Mouse (Mus musculus): Measurements from ENCODE around the gene Tmem33. TPM values are rescaled to one million over a fixed set of nuclear protein-coding genes. Genes with fewer than 3 reads are reported as not detected.

The Tmem33 gene
- polyA plus RNA-seq, 1 experiment, result 76.5 TPM

DNA sequence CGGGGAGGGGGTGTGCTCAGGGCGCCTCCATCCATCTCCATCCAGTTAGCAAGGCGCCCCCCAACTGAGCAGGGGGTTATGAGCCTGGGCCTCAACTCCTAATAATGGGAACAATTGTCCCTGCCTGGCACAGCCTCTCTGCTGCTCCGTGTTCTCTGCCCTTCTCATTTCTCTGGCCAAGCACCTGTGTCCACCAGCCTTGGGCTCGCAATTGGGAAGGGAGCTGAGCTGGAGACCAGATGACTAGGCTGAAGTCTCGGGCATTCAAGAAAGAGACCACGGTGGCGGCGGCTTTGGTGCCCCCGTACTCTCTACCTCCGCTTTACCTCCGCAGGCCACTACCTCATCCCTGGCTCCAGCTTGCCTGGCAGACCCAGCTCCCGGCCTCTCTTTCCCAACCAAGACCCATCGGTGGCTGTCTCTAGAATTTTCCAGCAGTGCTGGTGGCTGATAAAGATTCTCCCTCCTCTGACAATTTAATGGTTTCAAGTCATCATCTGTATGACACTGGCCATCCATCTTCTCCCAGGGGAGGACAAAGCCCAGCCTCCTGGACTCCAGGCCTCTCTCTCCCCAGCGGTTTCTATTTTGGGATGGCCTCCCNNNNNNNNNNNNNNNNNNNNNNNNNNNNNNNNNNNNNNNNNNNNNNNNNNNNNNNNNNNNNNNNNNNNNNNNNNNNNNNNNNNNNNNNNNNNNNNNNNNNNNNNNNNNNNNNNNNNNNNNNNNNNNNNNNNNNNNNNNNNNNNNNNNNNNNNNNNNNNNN is 32.5 kb upstream of the Tmem33 start:
- peaks cover 26% of the 10 kb centered on the region for H3K27me3 ChIP-seq (ENCODE audit: control insufficient read depth, insufficient read depth, low read length, poor library complexity, severe bottlenecking)
- no peak overlapping the region for H3K9ac ChIP-seq (ENCODE audit: low read depth, poor library complexity, severe bottlenecking)
- no peak for TF ChIP-seq EP300 (IDR thresholded peaks at IDR 0.05; ENCODE audit: insufficient read depth, low read depth, low read length)
- no peak for TF ChIP-seq CTCF (IDR thresholded peaks at IDR 0.05; ENCODE audit: low read depth, low read length)
- TF ChIP-seq POLR2A (IDR thresholded peaks at IDR 0.05; ENCODE audit: insufficient read depth, low read length), result no peak
- H3K4me1 ChIP-seq (ENCODE audit: control insufficient read depth, insufficient read depth, low read length), result no peaks in the 10 kb centered on the region
- H3K27ac ChIP-seq (ENCODE audit: insufficient read depth, low read length), result no peak overlapping the region
- no peaks in the 10 kb centered on the region for H3K36me3 ChIP-seq (ENCODE audit: control insufficient read depth, insufficient read depth, low read length, poor library complexity, severe bottlenecking)
- H3K9me3 ChIP-seq (replicated peaks; ENCODE audit: control insufficient read depth, insufficient read depth, low read length, poor library complexity, severe bottlenecking), result peaks cover 5% of the 10 kb centered on the region
- no peak overlapping the region for H3K4me3 ChIP-seq (ENCODE audit: low read depth, low read length)

DNA sequence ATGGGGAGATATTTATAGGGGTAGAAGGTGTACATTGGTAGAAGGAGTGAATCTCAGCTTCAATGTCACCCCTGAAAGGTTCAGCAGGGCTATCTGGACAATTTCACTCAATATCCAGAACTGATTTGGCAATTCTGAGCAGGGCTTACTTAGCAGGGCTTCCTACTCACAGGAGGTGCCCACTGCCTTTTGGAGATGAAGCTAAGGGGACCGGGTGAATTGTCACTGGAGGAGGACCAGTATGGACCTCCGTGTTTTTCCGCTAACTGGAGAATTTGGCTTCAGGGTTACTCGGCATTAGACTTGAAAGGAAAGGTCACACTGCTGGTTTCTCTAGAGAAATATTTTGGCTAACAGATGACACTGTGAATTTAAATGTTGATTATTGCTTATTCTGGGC is 25.7 kb upstream of the Tmem33 start:
- H3K27ac ChIP-seq (ENCODE audit: insufficient read depth, low read length), result no peak overlapping the region
- H3K36me3 ChIP-seq (ENCODE audit: control insufficient read depth, insufficient read depth, low read length, poor library complexity, severe bottlenecking), result no peaks in the 10 kb centered on the region
- H3K4me3 ChIP-seq (ENCODE audit: low read depth, low read length), result no peak overlapping the region
- H3K9me3 ChIP-seq (replicated peaks; ENCODE audit: control insufficient read depth, insufficient read depth, low read length, poor library complexity, severe bottlenecking), result no peaks in the 10 kb centered on the region
- H3K27me3 ChIP-seq (ENCODE audit: control insufficient read depth, insufficient read depth, low read length, poor library complexity, severe bottlenecking), result peaks cover 27% of the 10 kb centered on the region
- no peak overlapping the region for H3K9ac ChIP-seq (ENCODE audit: low read depth, poor library complexity, severe bottlenecking)
- no peaks in the 10 kb centered on the region for H3K4me1 ChIP-seq (ENCODE audit: control insufficient read depth, insufficient read depth, low read length)
- no peak for TF ChIP-seq POLR2A (IDR thresholded peaks at IDR 0.05; ENCODE audit: insufficient read depth, low read length)
- no peak for TF ChIP-seq CTCF (IDR thresholded peaks at IDR 0.05; ENCODE audit: low read depth, low read length)
- TF ChIP-seq EP300 (IDR thresholded peaks at IDR 0.05; ENCODE audit: insufficient read depth, low read depth, low read length), result no peak

DNA sequence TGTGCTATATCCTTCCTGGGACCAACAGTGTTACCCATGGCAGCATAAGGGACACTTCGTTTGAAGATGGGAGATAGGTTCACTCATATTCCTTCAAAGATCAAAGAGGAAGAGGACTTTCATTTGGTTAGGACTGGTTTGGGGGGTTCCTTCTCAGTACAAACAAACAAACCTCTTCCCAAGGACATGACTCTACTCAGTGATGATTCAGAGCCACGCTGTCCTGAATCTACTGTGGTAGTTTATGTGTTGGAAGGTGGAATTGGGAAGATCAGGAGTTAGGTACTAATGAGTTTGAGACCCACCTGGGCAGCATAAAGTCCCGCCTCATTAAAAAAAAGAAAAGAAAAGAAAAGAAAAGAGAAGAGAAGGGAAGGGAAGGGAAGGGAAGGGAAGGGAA is 24.9 kb upstream of the Tmem33 start:
- Histone ChIP-seq H3K27me3 (ENCODE audit: control insufficient read depth, insufficient read depth, low read length, poor library complexity, severe bottlenecking) (peaks cover 19% of the 10 kb centered on the region), H3K9ac (ENCODE audit: low read depth, poor library complexity, severe bottlenecking) (no peak overlapping the region), H3K36me3 (ENCODE audit: control insufficient read depth, insufficient read depth, low read length, poor library complexity, severe bottlenecking) (no peaks in the 10 kb centered on the region), H3K9me3 (replicated peaks; ENCODE audit: control insufficient read depth, insufficient read depth, low read length, poor library complexity, severe bottlenecking) (no peaks in the 10 kb centered on the region), H3K4me1 (ENCODE audit: control insufficient read depth, insufficient read depth, low read length) (no peaks in the 10 kb centered on the region), H3K27ac (ENCODE audit: insufficient read depth, low read length) (no peak overlapping the region), H3K4me3 (ENCODE audit: low read depth, low read length) (no peak overlapping the region)
- TF ChIP-seq POLR2A (IDR thresholded peaks at IDR 0.05; ENCODE audit: insufficient read depth, low read length), result no peak
- no peak for TF ChIP-seq EP300 (IDR thresholded peaks at IDR 0.05; ENCODE audit: insufficient read depth, low read depth, low read length)
- TF ChIP-seq CTCF (IDR thresholded peaks at IDR 0.05; ENCODE audit: low read depth, low read length), result no peak

DNA sequence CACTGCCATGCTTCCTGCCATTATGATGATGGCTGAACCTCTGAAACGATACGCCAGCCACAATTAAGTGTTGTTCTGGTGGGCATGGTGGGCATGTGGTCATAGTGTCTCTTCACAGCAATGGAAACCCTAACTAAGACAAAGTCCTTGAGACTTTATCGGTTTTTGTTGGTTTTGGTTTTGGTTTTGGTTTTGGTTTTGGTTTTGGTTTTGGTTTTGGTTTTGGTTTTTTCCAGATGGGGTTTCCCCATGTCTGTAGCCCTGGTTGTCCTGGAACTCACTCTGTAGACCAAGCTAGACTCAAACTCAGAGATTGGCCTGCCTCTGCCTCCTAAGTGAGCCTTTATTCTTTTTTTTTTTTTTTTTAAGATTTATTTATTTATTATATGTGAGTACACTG is 23.8 kb upstream of the Tmem33 start:
- no peak overlapping the region for H3K27ac ChIP-seq (ENCODE audit: insufficient read depth, low read length)
- peaks cover 7% of the 10 kb centered on the region for H3K27me3 ChIP-seq (ENCODE audit: control insufficient read depth, insufficient read depth, low read length, poor library complexity, severe bottlenecking)
- H3K4me1 ChIP-seq (ENCODE audit: control insufficient read depth, insufficient read depth, low read length), result no peaks in the 10 kb centered on the region
- H3K9ac ChIP-seq (ENCODE audit: low read depth, poor library complexity, severe bottlenecking), result no peak overlapping the region
- no peak overlapping the region for H3K4me3 ChIP-seq (ENCODE audit: low read depth, low read length)
- H3K36me3 ChIP-seq (ENCODE audit: control insufficient read depth, insufficient read depth, low read length, poor library complexity, severe bottlenecking), result no peaks in the 10 kb centered on the region
- no peaks in the 10 kb centered on the region for H3K9me3 ChIP-seq (replicated peaks; ENCODE audit: control insufficient read depth, insufficient read depth, low read length, poor library complexity, severe bottlenecking)
- TF ChIP-seq CTCF (IDR thresholded peaks at IDR 0.05; ENCODE audit: low read depth, low read length) (no peak), POLR2A (IDR thresholded peaks at IDR 0.05; ENCODE audit: insufficient read depth, low read length) (no peak), EP300 (IDR thresholded peaks at IDR 0.05; ENCODE audit: insufficient read depth, low read depth, low read length) (no peak)

DNA sequence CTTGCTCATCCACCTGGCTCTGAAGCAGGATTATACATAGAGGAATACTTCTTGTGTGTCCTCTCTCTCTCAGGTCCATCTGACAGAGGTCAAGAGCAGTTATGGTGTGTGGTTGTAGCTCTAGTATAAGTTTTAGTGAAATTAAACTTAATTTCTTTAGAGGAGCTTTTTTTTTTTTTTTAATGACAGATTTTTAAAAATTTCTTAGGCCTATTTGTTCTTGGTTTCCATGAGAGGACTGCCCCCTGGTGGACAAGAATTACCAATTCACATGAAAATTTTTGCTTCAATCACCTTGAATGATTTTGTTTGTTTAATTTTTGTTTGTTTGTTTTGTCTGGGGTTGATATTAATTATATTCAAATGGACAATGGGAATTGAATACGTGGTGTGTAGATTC is 22.1 kb upstream of the Tmem33 start:
- Histone ChIP-seq H3K27ac (ENCODE audit: insufficient read depth, low read length) (no peak overlapping the region), H3K27me3 (ENCODE audit: control insufficient read depth, insufficient read depth, low read length, poor library complexity, severe bottlenecking) (peaks cover 6% of the 10 kb centered on the region), H3K4me3 (ENCODE audit: low read depth, low read length) (no peak overlapping the region), H3K36me3 (ENCODE audit: control insufficient read depth, insufficient read depth, low read length, poor library complexity, severe bottlenecking) (no peaks in the 10 kb centered on the region), H3K9ac (ENCODE audit: low read depth, poor library complexity, severe bottlenecking) (no peak overlapping the region), H3K4me1 (ENCODE audit: control insufficient read depth, insufficient read depth, low read length) (no peaks in the 10 kb centered on the region), H3K9me3 (replicated peaks; ENCODE audit: control insufficient read depth, insufficient read depth, low read length, poor library complexity, severe bottlenecking) (no peaks in the 10 kb centered on the region)
- TF ChIP-seq POLR2A (IDR thresholded peaks at IDR 0.05; ENCODE audit: insufficient read depth, low read length) (no peak), EP300 (IDR thresholded peaks at IDR 0.05; ENCODE audit: insufficient read depth, low read depth, low read length) (no peak), CTCF (IDR thresholded peaks at IDR 0.05; ENCODE audit: low read depth, low read length) (no peak)

DNA sequence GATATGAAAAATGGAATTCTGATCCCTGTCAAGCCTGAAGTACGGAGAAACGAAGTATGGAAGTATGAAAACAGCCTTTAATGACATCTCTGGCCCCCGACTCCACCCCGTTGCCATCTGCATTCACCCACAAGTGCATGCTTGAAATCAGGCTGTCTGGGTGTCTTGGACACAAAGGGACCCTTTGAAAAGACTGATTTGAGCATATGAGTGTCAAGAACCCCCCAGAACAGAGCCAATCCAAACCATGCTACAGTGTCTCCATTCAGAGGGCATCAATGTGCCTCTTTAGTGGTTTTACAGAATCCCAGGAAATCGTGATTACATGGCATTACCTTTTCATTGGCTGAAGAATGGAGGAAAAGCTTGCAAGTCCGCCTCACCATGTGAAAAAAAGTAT is 18.7 kb upstream of the Tmem33 start:
- H3K36me3 ChIP-seq (ENCODE audit: control insufficient read depth, insufficient read depth, low read length, poor library complexity, severe bottlenecking), result no peaks in the 10 kb centered on the region
- H3K4me3 ChIP-seq (ENCODE audit: low read depth, low read length), result no peak overlapping the region

More for the DNA sequence above, 18.7 kb upstream of the Tmem33 start:
- Histone ChIP-seq H3K27ac (ENCODE audit: insufficient read depth, low read length) (no peak overlapping the region), H3K9ac (ENCODE audit: low read depth, poor library complexity, severe bottlenecking) (no peak overlapping the region), H3K27me3 (ENCODE audit: control insufficient read depth, insufficient read depth, low read length, poor library complexity, severe bottlenecking) (peaks cover 3% of the 10 kb centered on the region; the same call in 1 of the 2 replicates), H3K4me1 (ENCODE audit: control insufficient read depth, insufficient read depth, low read length) (no peaks in the 10 kb centered on the region), H3K9me3 (replicated peaks; ENCODE audit: control insufficient read depth, insufficient read depth, low read length, poor library complexity, severe bottlenecking) (no peaks in the 10 kb centered on the region)
- TF ChIP-seq CTCF (IDR thresholded peaks at IDR 0.05; ENCODE audit: low read depth, low read length) (no peak), EP300 (IDR thresholded peaks at IDR 0.05; ENCODE audit: insufficient read depth, low read depth, low read length) (no peak), POLR2A (IDR thresholded peaks at IDR 0.05; ENCODE audit: insufficient read depth, low read length) (no peak)

All from ES-Bruce4 (cell line).